Mouse (Mus musculus) liver, postnatal 0 days (tissue): Measurements from ENCODE around the gene Atg5.

Experiments
- CTCF ChIP-seq: sonication (generic); IDR thresholded peaks from 2 replicates; pipeline ENCODE4 v1.5.1; 2016; ENCODE audit warnings: antibody characterized with exemption, low read depth
- EP300 ChIP-seq: IDR thresholded peaks from 2 replicates; pipeline ENCODE4 v1.6.1; 2016; ENCODE audit warnings: antibody characterized with exemption, low read depth, mild to moderate bottlenecking

DNA sequence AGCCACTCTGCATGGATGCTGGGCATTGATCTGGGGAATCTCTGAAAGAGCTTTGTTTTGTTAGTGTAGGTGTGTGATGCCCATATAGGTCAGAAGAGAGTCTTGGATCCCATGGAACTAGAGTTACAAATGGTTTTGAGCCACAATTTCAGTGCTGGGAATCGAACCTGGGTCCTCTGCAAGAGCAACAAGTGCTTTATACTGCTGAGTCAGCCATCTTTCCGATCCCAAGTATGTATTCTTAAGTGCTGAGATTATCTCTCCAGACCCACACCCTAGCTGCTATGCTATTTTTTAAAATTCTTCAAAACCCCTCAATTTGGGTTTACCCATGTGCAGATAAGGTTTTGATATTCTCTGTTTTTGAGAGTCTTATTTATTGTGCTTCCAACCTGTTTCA lies 22.7 kb downstream of the Atg5 start:
- no peak for TF ChIP-seq EP300
- no peak for TF ChIP-seq CTCF
